Mouse (Mus musculus): ENCODE data around the gene Trip10.

GRCm38 (mm10) chr17:57264972-57265945, 16.0 kb downstream of the Trip10 start:
- TF ChIP-seq CTCF (IDR thresholded peaks at IDR 0.05; ENCODE audit: low read depth, low read length) (no peak), TAL1 (conservative IDR thresholded peaks at IDR 0.05; ENCODE audit: low read depth, low read length) (no peak), GATA1 (IDR thresholded peaks at IDR 0.05; ENCODE audit: borderline replicate concordance, low read length) (no peak), POLR2AphosphoS5 (IDR thresholded peaks at IDR 0.05; ENCODE audit: insufficient replicate concordance, low read depth, low read length) (no peak), GATA2 (IDR thresholded peaks at IDR 0.05; ENCODE audit: borderline replicate concordance, low read depth, low read length) (no peak)
